Mouse (Mus musculus): ENCODE results near the gene AI837181. TPM values are rescaled to one million over a fixed set of nuclear protein-coding genes. Genes with fewer than 3 reads are reported as not detected.

AI837181 gene
- 19.2 TPM for polyA plus RNA-seq (2017; shearing (Covaris generic))

DNA sequence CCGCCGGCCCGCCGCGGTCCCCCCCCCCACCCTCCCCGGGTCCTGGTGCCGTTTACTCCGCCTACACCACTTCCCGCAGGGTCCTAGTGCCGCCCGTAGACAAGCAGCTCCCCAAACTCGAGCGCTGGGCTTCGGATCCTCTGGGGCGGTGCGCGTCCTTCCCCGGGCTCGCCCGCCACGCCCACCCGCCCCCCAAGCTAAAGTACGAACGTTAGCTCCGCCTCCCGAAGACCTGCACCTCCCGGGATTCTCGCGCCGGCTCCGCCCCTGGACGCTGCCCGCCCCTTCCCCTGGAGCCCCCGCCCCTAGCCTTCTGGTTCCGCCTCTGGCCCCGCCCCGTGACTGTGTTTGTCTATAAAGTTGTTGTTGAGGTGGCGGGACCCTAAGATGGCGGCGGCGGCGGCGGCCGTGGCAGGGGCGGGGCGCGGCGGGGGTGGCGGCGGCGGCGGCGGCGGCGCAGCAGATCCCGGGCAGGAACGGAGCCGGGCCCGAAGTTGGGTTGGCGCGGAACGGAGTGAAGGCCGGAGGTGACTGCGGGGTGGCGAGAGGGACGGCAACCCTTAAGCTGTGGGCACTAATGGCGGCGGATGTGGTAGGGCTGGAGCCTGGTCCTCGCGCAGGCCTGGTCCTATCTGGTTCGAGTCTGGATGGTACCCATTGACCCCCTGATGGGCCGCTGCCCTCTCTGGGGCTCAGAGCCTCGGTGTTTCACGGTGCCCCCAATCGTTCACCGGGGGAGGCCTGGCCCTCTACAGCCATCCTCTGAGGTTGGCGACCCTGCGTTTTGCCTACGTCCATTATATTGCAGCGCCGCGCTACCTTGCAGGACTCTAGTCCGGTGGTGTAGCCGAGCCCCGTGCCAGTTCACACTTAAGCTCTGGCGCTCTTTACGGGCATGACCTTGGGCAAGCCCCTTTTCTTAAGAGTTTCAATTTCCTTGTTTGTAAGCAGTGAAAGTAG is at the start of gene AI837181, which contains the start of gene Drap1:
Gene AI837181 (plus strand): TSS at position 363 of the 960 bp plus-strand sequence.
Gene Drap1 (minus strand): TSS at position 198 of the 960 bp plus-strand sequence.

DNA sequence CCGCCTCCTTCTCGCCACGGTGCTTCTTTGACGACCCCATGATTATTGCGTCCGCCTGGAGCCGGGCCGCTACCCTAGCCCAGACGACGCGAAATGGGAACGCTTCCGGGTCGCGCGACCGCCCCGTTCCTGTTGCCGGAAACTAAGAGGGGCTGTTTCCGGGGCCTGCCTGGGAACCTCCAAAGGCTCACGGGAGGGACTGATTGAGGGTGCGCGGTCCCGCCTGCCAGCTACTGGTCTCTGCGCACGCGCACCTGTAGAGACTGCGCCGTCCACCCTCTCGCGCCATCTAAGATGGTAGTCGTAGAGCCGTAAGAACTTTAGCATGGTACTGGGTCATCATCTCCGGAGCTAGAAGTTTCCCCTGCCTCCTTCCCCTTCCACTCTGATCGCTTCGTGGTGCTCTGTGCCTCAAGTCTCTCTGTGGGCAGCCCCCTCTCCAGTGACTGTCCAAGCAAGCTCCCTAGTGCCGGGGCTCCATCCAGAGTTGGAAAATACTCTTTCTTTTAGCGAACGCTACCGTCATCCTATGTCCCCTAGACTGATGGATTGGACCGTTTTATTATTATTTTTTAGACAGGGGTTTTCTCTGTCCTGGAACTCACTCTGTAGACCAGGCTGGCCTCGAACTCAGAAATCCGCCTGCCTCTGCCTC is 36.2 kb upstream of the AI837181 start, which contains the start of gene Sart1:
Gene Sart1 (minus strand): TSS at position 116 of the 655 bp plus-strand sequence.

DNA sequence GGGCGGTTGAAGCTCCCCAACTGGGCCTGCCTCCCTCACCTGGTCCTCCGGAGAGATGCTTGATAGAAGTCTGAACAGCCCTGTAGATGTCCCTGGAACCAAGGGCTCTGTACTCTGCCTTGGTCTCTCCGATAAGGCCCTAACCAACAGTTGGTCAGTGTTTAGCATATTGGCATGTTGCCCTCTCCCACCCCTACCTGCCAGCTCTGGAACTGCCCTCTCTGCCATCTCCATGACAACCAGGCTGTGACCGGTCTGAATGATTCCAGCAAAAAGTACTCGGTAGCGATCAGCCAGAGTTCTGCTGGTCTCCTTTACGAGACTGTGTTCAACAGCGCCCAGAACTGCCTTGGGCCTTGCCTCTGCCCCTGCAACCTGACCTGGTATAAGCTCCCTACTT is 22.7 kb upstream of the AI837181 start, which contains the start of gene Tsga10ip:
Gene Tsga10ip (minus strand): TSS at position 234 of the 400 bp plus-strand sequence.

DNA sequence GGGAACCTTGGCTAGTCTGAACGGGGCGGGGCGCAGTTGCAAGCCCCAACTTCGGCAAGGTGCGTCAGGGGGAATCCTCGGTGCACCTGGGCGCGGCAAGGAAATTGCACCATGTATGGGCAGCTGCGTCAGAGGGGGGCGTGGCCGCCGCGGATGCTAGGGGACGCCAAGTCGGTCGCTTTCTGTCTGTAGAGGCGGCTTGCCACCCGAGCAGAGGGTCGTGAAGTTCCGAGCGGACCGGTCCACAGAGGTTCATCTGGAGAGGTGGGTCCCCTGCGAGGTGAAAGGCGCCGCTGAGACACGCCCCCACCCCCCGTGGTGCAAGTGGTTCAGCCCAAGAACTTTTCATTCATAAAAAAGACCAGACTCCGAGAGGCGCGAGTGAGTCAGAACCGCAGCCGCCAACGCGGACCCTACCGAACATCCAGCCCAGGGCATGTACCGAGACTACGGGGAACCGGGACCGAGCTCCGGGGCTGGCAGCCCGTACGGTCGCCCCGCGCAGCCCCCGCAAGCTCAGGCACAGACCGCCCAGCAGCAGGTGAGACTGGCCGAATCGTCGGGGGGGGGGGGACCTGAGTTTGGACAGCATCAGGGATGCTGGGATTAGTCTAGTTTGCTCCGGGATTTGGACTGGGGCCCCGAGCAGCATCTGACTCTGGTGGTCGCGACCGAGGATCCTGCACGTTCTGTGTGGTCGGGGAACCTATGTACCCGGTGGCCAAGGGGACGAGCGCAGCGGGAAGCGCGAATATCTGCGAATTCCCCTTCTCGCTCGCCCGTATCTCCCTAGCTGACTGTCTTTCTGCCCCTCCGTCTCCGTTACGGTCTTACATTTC is 22.8 kb downstream of the AI837181 start, which contains the start of gene Fosl1:
Gene Fosl1 (plus strand): TSS at position 33 of the 839 bp plus-strand sequence.

DNA sequence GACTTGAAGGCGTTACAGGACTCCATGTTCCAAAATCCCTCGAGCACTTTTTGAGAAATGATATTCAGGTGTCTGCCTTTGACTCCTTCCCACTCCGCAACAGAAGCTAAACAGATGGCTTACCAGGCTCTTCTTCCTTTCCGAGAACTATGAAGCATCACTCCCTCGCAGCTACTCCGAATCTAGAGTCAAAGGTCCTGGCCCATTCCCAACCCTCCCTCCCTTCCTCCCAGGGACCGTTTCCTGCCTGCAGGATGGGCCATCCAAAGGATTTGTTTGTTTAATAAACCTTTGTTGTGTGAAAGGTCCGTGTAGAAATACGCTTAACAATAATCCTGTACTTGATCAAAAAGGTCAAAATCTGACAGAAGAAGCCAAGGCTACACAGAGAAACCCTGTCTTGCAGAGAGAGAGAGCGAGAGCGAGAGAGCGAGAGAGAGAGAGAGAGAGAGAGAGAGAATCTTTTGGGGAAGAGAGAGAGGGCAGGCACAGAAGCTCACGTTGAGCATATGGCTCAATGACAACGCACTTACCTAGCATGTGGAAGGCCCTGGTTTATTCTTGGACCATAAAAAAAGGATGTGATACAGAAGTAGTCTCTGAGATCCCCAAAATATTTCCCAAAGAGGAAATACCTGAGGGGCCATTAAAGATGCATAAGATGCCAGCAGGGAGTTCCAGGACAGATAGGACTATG is 33.0 kb downstream of the AI837181 start, which contains the start of gene Ccdc85b:
Gene Ccdc85b (minus strand): TSS at position 149 of the 697 bp plus-strand sequence.

DNA sequence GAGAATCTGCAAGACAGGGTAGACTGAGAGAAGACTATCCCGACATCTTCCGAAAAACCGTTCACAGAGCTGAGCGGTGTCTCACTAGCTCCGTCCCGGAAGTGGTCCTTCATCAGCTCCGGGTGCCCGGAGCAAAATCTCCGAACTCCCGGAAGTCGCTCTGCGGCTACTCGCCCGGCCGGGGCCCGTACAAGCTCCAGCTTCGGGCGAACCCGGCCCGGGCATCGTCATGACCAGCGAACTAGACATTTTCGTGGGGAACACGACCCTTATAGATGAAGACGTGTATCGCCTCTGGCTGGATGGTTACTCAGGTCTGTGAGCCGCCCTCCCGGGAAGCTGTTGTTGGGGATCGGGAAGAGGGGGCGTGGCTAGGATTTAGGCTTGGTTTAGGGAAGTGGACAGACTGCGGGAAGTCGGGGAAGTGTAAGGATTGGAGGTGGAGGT is 35.5 kb downstream of the AI837181 start, which contains the start of gene Fibp:
Gene Fibp (plus strand): TSS at position 151 of the 447 bp plus-strand sequence.

DNA sequence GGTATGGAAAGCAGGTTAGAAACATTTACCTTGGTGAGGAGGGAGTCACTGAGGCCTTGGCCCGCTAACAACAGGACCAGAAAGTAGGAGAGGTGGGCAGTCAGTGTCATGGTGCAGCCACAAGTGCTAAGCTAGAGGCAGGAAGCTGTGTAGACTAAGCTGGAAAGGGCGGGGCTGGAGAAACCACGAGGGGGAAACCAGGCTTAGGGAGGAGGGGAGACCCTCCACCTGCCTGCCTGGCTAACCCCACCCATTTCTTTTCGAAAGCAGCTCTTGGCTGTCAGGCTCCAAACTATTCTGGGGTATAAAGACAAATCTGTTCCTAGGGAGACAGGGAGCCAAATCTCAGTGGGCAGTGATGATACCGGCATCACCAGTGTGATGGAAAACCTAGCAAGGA is 43.4 kb downstream of the AI837181 start, which contains the start of gene Ctsw:
Gene Ctsw (minus strand): TSS at position 134 of the 400 bp plus-strand sequence.

DNA sequence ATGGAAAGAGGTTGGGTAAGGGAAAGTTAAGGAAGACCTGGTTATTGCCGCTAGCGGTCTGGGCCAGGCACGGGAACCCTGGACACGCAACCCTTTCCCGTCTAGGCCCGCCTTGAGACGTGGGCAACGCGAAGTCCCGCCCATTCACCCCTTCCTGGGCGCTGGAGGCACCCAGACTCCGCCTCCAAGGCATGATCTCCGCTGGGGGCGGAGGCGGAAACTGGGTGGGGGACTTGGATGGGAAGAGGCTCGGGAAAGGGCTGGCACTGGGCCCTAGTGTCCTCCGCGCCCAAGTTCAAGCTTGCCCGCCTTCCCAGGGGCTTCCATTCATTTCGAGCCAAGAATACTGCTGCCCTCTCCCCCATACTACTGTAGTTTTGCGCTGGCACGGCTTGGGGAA is 48.8 kb downstream of the AI837181 start, which contains the start of gene Efemp2:
Gene Efemp2 (plus strand): TSS at position 235 of the 400 bp plus-strand sequence.

Other genes with a start within 250 kb of the AI837181 start
- gene Pacs1, start 152.0 kb upstream of the AI837181 start, polyA plus RNA-seq (2017; shearing (Covaris generic)), result 16.5 TPM
- 415 TPM for gene Sf3b2, start 129.7 kb upstream of the AI837181 start, polyA plus RNA-seq (2017; shearing (Covaris generic))
- gene Gal3st3, start 126.8 kb upstream of the AI837181 start, polyA plus RNA-seq (2017; shearing (Covaris generic)), result not detected
- not detected for gene Catsper1, start 89.4 kb upstream of the AI837181 start, polyA plus RNA-seq (2017; shearing (Covaris generic))
- 2.0 TPM for gene Cst6, start 75.6 kb upstream of the AI837181 start, polyA plus RNA-seq (2017; shearing (Covaris generic))
- 58.1 TPM for gene Eif1ad, start 58.4 kb upstream of the AI837181 start, polyA plus RNA-seq (2017; shearing (Covaris generic))
- 305 TPM for gene Banf1, start 58.0 kb upstream of the AI837181 start, polyA plus RNA-seq (2017; shearing (Covaris generic))
- gene Sart1, start 36.4 kb upstream of the AI837181 start, polyA plus RNA-seq (2017; shearing (Covaris generic)), result 35.0 TPM
- gene Tsga10ip, start 22.6 kb upstream of the AI837181 start, polyA plus RNA-seq (2017; shearing (Covaris generic)), result 0.60 TPM
- gene Drap1, start 165 bp upstream of the AI837181 start, polyA plus RNA-seq (2017; shearing (Covaris generic)), result 75.7 TPM
- not detected for gene Fosl1, start 22.4 kb downstream of the AI837181 start, polyA plus RNA-seq (2017; shearing (Covaris generic))
- 5.3 TPM for gene Ccdc85b, start 32.8 kb downstream of the AI837181 start, polyA plus RNA-seq (2017; shearing (Covaris generic))
- gene Fibp, start 35.5 kb downstream of the AI837181 start, polyA plus RNA-seq (2017; shearing (Covaris generic)), result 148 TPM
- gene Ctsw, start 43.4 kb downstream of the AI837181 start, polyA plus RNA-seq (2017; shearing (Covaris generic)), result 81.4 TPM
- gene Efemp2, start 48.8 kb downstream of the AI837181 start, polyA plus RNA-seq (2017; shearing (Covaris generic)), result 2.5 TPM
- gene Mus81, start 63.3 kb downstream of the AI837181 start, polyA plus RNA-seq (2017; shearing (Covaris generic)), result 81.3 TPM
- 4,076 TPM for gene Cfl1, start 65.3 kb downstream of the AI837181 start, polyA plus RNA-seq (2017; shearing (Covaris generic))
- gene 1700020D05Rik, start 78.6 kb downstream of the AI837181 start, polyA plus RNA-seq (2017; shearing (Covaris generic)), result 0.45 TPM
- gene Snx32, start 85.4 kb downstream of the AI837181 start, polyA plus RNA-seq (2017; shearing (Covaris generic)), result 20.1 TPM
- gene Ovol1, start 135.5 kb downstream of the AI837181 start, polyA plus RNA-seq (2017; shearing (Covaris generic)), result not detected
- gene Ap5b1, start 142.9 kb downstream of the AI837181 start, polyA plus RNA-seq (2017; shearing (Covaris generic)), result 21.4 TPM
- 145 TPM for gene Rnaseh2c, start 176.7 kb downstream of the AI837181 start, polyA plus RNA-seq (2017; shearing (Covaris generic))
- gene Kat5, start 185.1 kb downstream of the AI837181 start, polyA plus RNA-seq (2017; shearing (Covaris generic)), result 51.5 TPM
- 151 TPM for gene Rela, start 212.3 kb downstream of the AI837181 start, polyA plus RNA-seq (2017; shearing (Covaris generic))
- gene Sipa1, start 238.6 kb downstream of the AI837181 start, polyA plus RNA-seq (2017; shearing (Covaris generic)), result 75.3 TPM